Mouse (Mus musculus) gastrocnemius, adult 8-10 months (tissue): ENCODE results near the gene Enpp1. TPM values are rescaled to one million over a fixed set of nuclear protein-coding genes. Genes with fewer than 3 reads are reported as not detected.

Experiments used
- DNase-seq, 2 experiments: peaks; one replicate each; pipeline ENCODE4 v3.0.0; 2022; ENCODE audit warnings: low spot score in 2 of 2
- total RNA-seq, 4 experiments: library from RNA; stranded (reverse); gene quantifications; 2 replicates each; pipeline ENCODE4 v1.2.4; 2022

Enpp1 gene
- total RNA-seq, 4 experiments from 2014 or later = 1.9 to 3.1 (median 3.0) TPM

- no peak for DNase-seq
These were observed 113.3 kb downstream of the Enpp1 start for GRCm38 (mm10) chr10:24598693-24599092.

DNA sequence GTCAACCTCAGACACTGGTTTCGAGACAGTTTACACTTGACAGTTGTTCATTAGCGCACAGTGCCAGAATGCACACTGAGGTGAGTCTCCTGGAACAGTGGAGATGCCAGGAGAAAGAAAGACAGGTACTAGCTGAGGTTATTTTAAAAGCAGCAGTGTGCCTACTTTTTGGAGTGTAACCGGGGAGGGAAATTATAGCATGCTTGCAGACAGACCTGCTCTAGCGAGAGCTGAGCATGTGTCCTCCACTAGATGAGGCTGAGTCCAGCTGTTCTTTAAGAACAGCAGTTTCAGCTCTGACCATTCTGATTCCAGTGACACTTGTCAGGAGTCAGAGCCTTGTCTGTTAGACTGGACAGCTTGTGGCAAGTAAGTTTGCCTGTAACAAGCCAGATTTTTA lies 114.2 kb downstream of the Enpp1 start:
- no peak for DNase-seq

DNA sequence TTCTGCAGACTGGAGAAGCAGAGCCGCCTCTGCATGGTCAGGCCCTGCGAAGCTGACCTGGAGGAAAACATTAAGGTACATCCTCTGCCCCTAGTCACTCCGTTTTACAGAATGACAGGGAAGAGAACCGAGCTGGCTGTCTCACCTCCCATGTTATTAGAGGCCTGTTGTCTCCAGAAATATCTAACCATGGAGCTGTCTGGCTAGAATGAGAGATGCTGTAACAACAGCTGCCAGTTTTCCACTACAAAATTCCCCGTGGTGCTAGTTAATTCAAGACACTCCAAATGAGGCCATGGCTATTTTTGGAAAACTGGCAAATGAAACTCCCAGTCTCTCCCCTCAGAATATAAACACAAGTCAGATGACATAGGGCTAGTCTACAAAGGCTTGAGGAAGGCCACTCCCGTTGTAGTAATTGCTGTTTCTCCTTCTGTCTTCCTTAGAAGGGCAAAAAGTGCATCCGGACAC lies 115.1 kb downstream of the Enpp1 start:
- DNase-seq = peak; percentile 17 to 42

GRCm38 (mm10) chr10:24596003-24596868 lies 115.7 kb downstream of the Enpp1 start:
- DNase-seq = peak; percentile 23 to 47

DNA sequence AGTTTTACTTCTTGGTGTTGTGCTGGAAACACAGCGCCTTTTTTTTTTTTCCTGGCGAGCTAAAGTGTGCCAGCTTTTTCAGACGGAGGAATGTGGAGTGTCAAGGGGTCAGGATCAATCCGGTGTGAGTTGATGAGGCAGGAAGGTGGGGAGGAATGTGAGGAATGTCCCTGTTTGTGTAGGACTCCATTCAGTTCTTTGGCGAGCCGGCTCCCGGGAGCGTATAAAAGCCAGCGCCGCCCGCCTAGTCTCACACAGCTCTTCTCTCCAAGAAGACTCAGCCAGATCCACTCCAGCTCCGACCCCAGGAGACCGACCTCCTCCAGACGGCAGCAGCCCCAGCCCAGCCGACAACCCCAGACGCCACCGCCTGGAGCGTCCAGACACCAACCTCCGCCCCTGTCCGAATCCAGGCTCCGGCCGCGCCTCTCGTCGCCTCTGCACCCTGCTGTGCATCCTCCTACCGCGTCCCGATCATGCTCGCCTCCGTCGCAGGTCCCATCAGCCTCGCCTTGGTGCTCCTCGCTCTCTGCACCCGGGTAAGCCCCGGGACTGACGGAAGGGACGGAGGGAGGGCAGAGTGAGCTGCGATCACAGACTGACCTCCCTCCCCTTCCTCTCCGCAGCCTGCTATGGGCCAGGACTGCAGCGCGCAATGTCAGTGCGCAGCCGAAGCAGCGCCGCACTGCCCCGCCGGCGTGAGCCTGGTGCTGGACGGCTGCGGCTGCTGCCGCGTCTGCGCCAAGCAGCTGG lies 116.5 kb downstream of the Enpp1 start, which contains the start of gene Ccn2:
Gene Ccn2 (plus strand): TSS at position 193 of the 753 bp plus-strand sequence.
- DNase-seq = peak; percentile 68 to 82

GRCm38 (mm10) chr10:24593556-24593955 lies 118.4 kb downstream of the Enpp1 start:
- DNase-seq = no peak

GRCm38 (mm10) chr10:24592969-24593368 lies 119.0 kb downstream of the Enpp1 start:
- no peak for DNase-seq

- DNase-seq = no peak
These were observed 119.6 kb downstream of the Enpp1 start for GRCm38 (mm10) chr10:24592318-24592717.

DNA sequence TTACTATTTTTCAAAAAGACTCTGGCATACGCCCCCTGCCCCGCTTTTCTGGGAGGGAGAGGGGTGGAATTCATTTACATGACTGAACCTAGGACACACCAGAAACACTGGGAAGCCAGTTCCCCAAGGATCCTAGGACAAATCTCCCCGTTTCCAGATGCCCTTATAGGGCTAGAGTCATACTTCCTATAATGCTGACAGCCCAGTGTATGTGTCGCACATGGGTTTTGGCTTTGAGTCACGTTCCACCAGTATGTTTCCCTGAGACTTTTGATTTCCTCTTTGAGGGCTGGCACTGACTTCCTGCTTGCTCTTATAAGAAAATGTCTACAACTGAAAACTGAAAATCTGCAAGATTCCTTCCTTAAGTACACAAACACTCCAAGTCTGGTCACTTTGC lies 120.2 kb downstream of the Enpp1 start:
- no peak for DNase-seq

DNA sequence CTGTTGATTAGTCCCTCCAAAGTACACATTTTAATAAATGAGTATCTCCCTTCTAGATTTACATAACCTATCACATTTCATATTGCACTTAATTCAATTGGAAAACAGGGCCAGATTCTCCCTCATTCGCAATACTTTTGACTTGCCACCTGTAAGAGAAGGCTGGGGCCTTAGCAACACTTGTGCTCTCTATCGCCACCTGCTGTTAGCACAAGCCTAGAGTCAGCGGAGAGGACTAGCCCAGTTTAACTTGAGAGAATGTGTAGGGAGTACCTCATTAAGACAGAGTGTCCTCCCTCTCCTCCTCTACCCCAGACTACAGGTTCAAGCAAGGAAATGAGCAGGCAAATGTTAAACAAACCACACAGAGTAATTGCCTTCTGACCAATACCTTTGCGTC lies 120.8 kb downstream of the Enpp1 start:
- DNase-seq = peak; percentile 39 to 54

GRCm38 (mm10) chr10:24590546-24590945 lies 121.4 kb downstream of the Enpp1 start:
- DNase-seq = no peak

DNA sequence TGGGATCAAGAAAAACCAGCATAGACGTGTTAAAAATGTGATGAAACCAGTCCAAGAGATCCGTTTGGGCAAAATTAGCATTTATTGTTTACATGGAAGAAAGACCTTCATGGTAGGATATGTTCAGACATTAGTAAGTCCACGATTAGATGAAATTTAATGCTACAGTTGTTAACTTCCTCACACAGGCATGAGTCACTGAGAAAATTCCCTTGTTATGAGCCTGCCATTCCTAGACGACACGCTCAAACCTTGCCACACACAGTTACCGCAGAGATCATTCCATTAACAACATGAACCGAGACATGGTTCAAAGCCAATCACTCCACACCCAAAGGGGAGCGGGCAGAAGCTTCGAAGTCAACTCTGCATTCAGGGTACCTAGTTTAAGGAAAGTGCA lies 122.7 kb downstream of the Enpp1 start:
- DNase-seq = no peak

DNA sequence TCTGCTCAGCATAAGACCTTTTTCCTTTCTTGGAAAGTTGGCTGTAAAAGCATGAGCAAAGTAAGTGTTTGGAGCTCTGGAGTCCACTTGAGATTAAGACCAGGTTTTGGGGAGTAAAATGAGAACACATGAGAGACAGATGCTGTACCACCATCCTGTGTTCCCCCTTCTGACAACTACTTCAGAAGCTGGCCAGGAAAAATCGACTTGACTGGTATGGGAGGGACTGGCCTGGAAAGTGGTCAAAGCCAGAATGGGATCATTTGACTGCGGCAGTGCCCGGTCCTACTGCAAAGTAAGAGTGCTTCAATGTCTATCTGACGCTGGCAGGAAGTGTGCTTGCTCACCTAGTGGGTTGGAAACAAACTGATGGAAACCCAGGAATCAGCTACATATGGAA lies 123.1 kb downstream of the Enpp1 start:
- DNase-seq = no peak

Other genes starting within 250 kb of the Enpp1 start
- gene Ccn2, start 116.7 kb downstream of the Enpp1 start, total RNA-seq = 10 to 100 TPM in 3 of 4 experiments, 1 to 10 TPM in 1; 9.3 to 17.5 (median 16.5) TPM
- gene Enpp3, start 130.7 kb upstream of the Enpp1 start, total RNA-seq = 1 to 10 TPM in 3 of 4 experiments, under 1 TPM in 1; 0.87 to 2.3 (median 2.1) TPM
- gene Med23, start 157.8 kb upstream of the Enpp1 start, total RNA-seq = 1 to 10 TPM; 6.2 to 7.8 (median 7.4) TPM
- under 1 TPM in 1 of 4 experiments, not detected in 3; 0.83 TPM for gene Arg1, start 215.3 kb upstream of the Enpp1 start, total RNA-seq